Mouse (Mus musculus) ovary, postnatal 14 days (tissue): ENCODE measurements around the gene Pycard.
"Not testable (repeated sequence)": the region's sequence is repeated elsewhere in the genome, so short reads cannot be mapped to it uniquely, and the experiment has no call there.

Source experiments
- DNase-seq: peaks from one replicate; pipeline ENCODE4 v3.0.0; 2022; ENCODE audit warnings: low spot score

The Pycard gene

GRCm38 (mm10) chr7:128003688-128004087 is 10.0 kb upstream of the Pycard start, which contains the start of gene Trim72:
Gene Trim72, plus strand, starts transcription at chr7:128003949.
- no peak for DNase-seq

GRCm38 (mm10) chr7:128003098-128003497 is 9.4 kb upstream of the Pycard start:
- no peak for DNase-seq

GRCm38 (mm10) chr7:128000068-128000950 is 6.6 kb upstream of the Pycard start:
- no peak for DNase-seq

- no peak for DNase-seq
Observed at GRCm38 (mm10) chr7:127999436-127999835, 5.8 kb upstream of the Pycard start.

- DNase-seq, result no peak
Observed at GRCm38 (mm10) chr7:127992488-127993340, 953 bp downstream of the Pycard start.

- peak; percentile 71 for DNase-seq
Observed at GRCm38 (mm10) chr7:127991643-127992487, 1.8 kb downstream of the Pycard start.

- no peak for DNase-seq
Observed at GRCm38 (mm10) chr7:127988904-127989303, 4.8 kb downstream of the Pycard start.

DNA sequence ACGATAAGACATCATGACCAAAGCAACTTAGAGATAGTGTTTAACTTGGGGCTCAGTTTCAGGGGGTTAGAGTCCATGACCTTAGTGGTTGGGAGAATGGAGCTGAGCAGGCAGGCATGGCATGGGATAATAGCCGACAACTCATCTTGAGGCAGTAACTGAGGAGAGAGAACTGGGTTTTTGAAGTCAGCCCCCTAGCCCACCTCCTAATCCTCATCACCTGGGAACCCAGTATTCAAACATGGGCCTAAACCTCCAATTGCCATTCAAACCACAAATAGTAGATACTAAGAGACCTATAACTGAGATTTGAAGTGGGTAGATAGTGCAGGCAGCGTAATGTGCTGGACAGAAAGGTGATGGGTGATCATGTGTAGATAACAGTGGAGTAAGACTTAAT is 13.1 kb downstream of the Pycard start:
- DNase-seq, result no peak

DNA sequence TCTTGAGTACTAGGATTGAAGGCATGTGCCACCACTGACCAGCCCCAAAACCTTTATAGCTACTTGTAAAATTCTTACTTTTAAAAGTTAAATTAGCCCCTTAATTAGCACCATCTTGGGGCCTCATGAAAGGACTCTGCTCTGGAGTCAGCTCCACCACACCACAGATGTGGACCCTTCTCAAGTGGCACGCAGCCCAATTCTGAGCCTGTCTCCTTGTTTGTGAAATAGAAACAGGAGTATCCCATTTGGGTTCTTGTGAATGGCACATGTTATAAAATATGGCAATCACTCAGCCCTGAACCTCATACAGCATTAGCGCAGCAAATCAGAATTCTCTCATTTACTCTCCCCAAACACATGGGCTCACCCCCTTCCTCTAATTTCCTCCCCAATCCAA is 14.8 kb downstream of the Pycard start:
- no peak for DNase-seq

GRCm38 (mm10) chr7:127974413-127974930 is 19.2 kb downstream of the Pycard start:
- no peak for DNase-seq

DNA sequence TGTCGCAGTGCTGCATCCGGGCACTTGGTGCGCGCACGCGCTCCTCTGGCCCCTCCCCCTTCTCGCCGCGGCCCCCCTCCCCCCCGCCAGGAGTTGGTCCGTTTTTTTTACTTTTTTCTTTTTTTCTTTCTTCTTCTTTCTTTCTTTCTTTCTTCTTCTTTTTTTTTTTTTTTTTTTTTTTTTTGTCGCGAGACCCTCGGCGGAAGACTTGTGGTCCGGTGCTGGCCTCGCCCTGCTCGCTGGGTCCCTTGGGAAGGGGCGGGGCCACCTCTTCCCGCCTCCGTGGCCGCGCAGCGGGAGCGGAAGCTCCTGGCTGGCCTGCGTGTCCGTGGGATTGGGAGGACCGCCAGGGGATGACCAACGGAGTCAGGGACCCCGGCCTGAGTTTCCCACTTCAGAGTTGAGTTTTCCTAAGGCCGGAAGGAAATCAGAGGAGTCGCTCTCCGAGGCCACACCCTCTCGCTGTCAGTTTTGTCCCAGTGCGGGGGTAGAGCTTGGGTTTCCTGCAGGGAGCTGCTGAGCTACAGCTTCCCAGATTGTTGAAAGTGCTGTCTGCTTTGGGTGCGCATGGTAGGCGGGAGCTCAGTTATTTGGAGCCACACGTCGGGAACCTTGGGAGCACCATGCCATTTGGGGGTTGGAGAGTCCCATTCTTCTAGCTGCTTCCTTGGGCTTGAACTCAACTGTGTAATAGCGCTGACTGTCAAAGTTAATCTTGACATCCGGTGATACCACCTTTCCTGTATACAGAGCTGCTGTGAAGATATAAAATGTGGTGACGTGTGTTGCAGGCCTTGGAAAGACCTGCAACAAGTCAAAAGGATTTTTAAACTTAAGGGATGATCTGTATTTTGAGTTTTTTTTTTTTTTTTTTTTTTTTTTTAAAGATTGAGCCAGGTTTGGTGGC is 25.5 kb downstream of the Pycard start:
- peak; percentile 60 for DNase-seq

DNA sequence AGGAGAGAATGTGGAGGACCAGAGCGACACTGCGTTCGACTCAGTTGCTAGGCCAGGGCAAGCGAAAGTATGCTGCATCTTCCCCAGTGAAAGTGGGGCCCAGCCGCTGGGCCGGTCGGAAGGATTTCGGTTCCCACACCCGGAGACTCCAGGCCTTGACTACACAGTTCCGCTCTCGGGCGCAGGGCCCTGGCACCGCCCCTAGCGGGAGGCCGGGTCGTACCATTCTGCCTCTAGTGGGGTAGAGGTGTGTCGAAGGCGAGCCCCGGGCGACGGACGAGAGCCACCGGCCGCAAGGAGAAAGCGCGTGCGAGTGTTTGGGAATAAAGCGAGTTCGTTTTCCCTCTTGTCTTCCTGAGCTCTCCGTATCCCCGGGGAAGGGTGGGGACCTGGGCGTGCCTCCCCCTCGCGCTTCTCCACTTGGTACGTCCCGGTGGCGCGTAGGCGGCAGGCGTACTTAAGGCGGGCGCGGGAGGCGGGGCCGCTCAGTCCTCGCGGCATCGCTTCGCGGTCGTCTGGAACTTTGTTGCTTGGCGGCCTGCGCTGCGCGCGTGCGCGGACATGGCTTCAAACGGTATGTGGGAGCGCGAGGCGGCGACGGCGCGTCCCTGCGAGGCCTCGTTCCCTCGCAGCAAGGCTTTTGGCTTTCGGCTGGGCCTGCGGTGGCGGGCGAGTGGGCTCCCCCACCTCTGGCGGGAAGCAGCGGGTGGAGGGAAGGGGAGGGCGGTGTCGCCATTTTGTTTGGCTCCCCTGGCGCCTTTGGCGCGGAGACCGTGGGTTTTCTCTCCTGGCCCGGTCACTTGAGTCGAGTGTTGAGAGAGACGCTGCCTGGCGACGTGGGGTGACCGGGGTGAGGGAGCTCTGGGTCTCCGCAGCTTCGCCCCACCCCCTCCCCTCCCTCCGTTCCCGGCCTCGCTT is 26.4 kb downstream of the Pycard start, which contains the start of gene Fus:
Gene Fus (plus strand): TSS at position 454 of the 918 bp plus-strand sequence.
- peak; percentile 98 for DNase-seq

GRCm38 (mm10) chr7:127966371-127966918 is 27.2 kb downstream of the Pycard start:
- DNase-seq, result no peak

GRCm38 (mm10) chr7:127959364-127959763 is 34.3 kb downstream of the Pycard start:
- no peak for DNase-seq

DNA sequence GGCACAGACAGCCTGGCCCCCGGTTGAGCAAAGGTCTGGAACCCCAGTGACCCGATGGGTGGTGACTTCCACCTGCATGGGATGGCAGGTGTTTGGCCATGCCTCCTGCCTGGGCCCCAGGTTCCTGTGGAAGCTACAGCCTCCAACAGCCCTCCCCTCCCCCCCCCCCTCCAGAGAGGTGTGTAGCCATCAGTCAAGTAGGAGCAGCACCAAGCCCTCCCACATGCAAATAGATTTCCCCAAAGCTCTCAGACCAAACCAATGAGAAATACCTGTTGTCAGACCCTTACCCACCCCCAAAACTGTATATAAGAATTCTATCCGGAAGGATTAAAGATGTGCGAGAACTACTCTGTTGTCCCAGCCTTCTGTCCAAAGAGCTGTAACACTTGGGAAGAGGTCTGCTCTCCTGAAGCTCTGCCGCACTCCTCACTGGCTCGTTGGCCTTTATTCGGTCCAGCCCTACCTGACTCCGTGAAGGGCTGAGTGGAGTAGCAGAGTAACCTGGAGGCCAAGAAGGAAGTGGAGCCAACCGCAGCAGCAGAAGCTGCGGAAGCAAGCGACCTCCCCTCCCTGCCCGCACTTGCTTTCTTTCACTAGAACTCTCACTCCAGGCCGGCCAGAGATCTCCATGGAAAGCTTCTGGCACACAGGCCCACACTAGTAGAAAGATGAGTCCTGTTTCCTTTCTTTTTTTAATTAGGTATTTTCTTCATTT is 40.6 kb downstream of the Pycard start:
- no peak for DNase-seq

DNA sequence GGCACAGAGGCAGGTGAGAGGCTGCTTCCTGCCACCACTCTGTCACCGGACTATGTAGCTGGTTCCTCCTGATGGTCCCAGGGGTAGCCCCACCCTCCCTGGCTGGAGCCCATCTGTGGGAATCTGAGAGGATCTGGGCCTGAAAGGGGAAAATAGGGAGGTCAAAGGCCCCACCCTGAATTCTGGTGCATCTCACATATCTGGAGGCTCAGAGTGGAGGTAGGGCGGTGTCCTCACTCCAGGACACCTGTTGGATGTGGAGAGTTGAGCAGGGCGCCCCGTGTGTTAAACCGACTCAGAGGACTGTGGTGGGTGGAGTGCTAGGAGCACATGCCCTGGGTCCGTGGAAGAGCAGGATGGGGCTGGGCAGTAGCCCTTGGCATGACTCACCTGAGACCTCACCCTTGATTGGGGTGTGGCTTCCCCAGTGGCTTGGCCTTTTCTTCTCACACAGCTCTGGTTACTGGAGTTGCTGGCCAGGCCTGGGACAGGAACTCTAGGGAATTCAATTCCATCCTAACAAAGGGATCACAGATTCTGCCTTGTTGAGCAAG is 47.1 kb downstream of the Pycard start, which contains the start of gene Prss36:
Gene Prss36 (minus strand): TSS at position 256 of the 554 bp plus-strand sequence.
- no peak for DNase-seq

- DNase-seq, result no peak
Observed at GRCm38 (mm10) chr7:127944614-127945013, 49.1 kb downstream of the Pycard start.

- DNase-seq, result not testable (repeated sequence)
Observed at GRCm38 (mm10) chr7:127942097-127942496, 51.6 kb downstream of the Pycard start.
